Mouse (Mus musculus): ENCODE data around the gene Frmpd4. TPM values are rescaled to one million over a fixed set of nuclear protein-coding genes. Genes with fewer than 3 reads are reported as not detected.

Gene Frmpd4
- polyA plus RNA-seq, 1 experiment from 2014 or later, result 0.13 TPM

- ATAC-seq, result no peak
- 91% methylated on average over 5 of the region's 5 CpGs for WGBS
- H3K4me2 ChIP-seq (ENCODE audit: low read depth, low read length), result no peak overlapping the region
- H3K27ac ChIP-seq (ENCODE audit: low read length), result no peak overlapping the region
- H3K36me3 ChIP-seq (ENCODE audit: control insufficient read depth, insufficient read depth, low read length), result no peaks in the 10 kb centered on the region
- H3K9me3 ChIP-seq (ENCODE audit: control insufficient read depth, low read length), result no peaks in the 10 kb centered on the region
- H3K4me1 ChIP-seq (ENCODE audit: control insufficient read depth, insufficient read depth, low read length), result no peaks in the 10 kb centered on the region
- H3K4me3 ChIP-seq (ENCODE audit: low read length), result no peak overlapping the region
- H3K9ac ChIP-seq (ENCODE audit: low read depth, low read length), result no peak overlapping the region
- 0 out of 2 replicates have a peak, but pooled peaks cover 2% of the 10 kb centered on the region for H3K27me3 ChIP-seq (replicated peaks; ENCODE audit: control insufficient read depth, insufficient read depth, low read length)
Measured at GRCm38 (mm10) chrX:167808572-167808971, 768.5 kb downstream of the Frmpd4 start.

GRCm38 (mm10) chrX:167788737-167789136 lies 788.3 kb downstream of the Frmpd4 start:
- no peaks in the 10 kb centered on the region for H3K4me1 ChIP-seq (ENCODE audit: control insufficient read depth, insufficient read depth, low read length)
- H3K27me3 ChIP-seq (replicated peaks; ENCODE audit: control insufficient read depth, insufficient read depth, low read length), result peaks cover 3% of the 10 kb centered on the region
- H3K36me3 ChIP-seq (ENCODE audit: control insufficient read depth, insufficient read depth, low read length), result no peaks in the 10 kb centered on the region
- ATAC-seq, result no peak
- no peak overlapping the region for H3K27ac ChIP-seq (ENCODE audit: low read length)
- no peak overlapping the region for H3K9ac ChIP-seq (ENCODE audit: low read depth, low read length)
- no peak overlapping the region for H3K4me3 ChIP-seq (ENCODE audit: low read length)
- WGBS, result 71% methylated on average over 2 of the region's 2 CpGs
- H3K9me3 ChIP-seq (ENCODE audit: control insufficient read depth, low read length), result no peaks in the 10 kb centered on the region
- H3K4me2 ChIP-seq (ENCODE audit: low read depth, low read length), result no peak overlapping the region

GRCm38 (mm10) chrX:167783526-167783925 lies 793.5 kb downstream of the Frmpd4 start:
- Histone ChIP-seq H3K36me3 (ENCODE audit: control insufficient read depth, insufficient read depth, low read length) (no peaks in the 10 kb centered on the region), H3K4me2 (ENCODE audit: low read depth, low read length) (no peak overlapping the region), H3K9me3 (ENCODE audit: control insufficient read depth, low read length) (no peaks in the 10 kb centered on the region), H3K9ac (ENCODE audit: low read depth, low read length) (no peak overlapping the region), H3K27ac (ENCODE audit: low read length) (no peak overlapping the region), H3K4me1 (ENCODE audit: control insufficient read depth, insufficient read depth, low read length) (no peaks in the 10 kb centered on the region), H3K27me3 (replicated peaks; ENCODE audit: control insufficient read depth, insufficient read depth, low read length) (no peaks in the 10 kb centered on the region), H3K4me3 (ENCODE audit: low read length) (no peak overlapping the region)
- no peak for ATAC-seq

- no peaks in the 10 kb centered on the region; the same call in 1 of the 2 replicates for H3K27me3 ChIP-seq (replicated peaks; ENCODE audit: control insufficient read depth, insufficient read depth, low read length)
- H3K4me1 ChIP-seq (ENCODE audit: control insufficient read depth, insufficient read depth, low read length), result no peaks in the 10 kb centered on the region
- H3K36me3 ChIP-seq (ENCODE audit: control insufficient read depth, insufficient read depth, low read length), result no peaks in the 10 kb centered on the region
- peak; percentile 82 for ATAC-seq
- WGBS, result 65% methylated on average over 3 of the region's 3 CpGs
- no peak overlapping the region for H3K9ac ChIP-seq (ENCODE audit: low read depth, low read length)
- H3K4me2 ChIP-seq (ENCODE audit: low read depth, low read length), result no peak overlapping the region
- no peak overlapping the region for H3K4me3 ChIP-seq (ENCODE audit: low read length)
- no peaks in the 10 kb centered on the region for H3K9me3 ChIP-seq (ENCODE audit: control insufficient read depth, low read length)
- H3K27ac ChIP-seq (ENCODE audit: low read length), result no peak overlapping the region
Measured at GRCm38 (mm10) chrX:167719564-167719981, 857.5 kb downstream of the Frmpd4 start.

GRCm38 (mm10) chrX:167719092-167719491 lies 857.9 kb downstream of the Frmpd4 start:
- no peak overlapping the region for H3K4me2 ChIP-seq (ENCODE audit: low read depth, low read length)
- H3K9me3 ChIP-seq (ENCODE audit: control insufficient read depth, low read length), result no peaks in the 10 kb centered on the region
- H3K36me3 ChIP-seq (ENCODE audit: control insufficient read depth, insufficient read depth, low read length), result no peaks in the 10 kb centered on the region
- 83% methylated on average over 1 of the region's 1 CpGs for WGBS
- no peaks in the 10 kb centered on the region for H3K4me1 ChIP-seq (ENCODE audit: control insufficient read depth, insufficient read depth, low read length)
- no peak overlapping the region for H3K9ac ChIP-seq (ENCODE audit: low read depth, low read length)
- ATAC-seq, result 0 out of 2 replicates have a peak, but pooled peaks have one; percentile 13
- H3K27me3 ChIP-seq (replicated peaks; ENCODE audit: control insufficient read depth, insufficient read depth, low read length), result no peaks in the 10 kb centered on the region
- no peak overlapping the region for H3K4me3 ChIP-seq (ENCODE audit: low read length)
- H3K27ac ChIP-seq (ENCODE audit: low read length), result no peak overlapping the region

- ATAC-seq, result no peak
- 43% methylated on average over 5 of the region's 5 CpGs for WGBS
Measured at GRCm38 (mm10) chrX:167654806-167655495, 922.1 kb downstream of the Frmpd4 start.

GRCm38 (mm10) chrX:167654249-167654648 lies 922.8 kb downstream of the Frmpd4 start:
- no peak overlapping the region for H3K9ac ChIP-seq (ENCODE audit: low read depth, low read length)
- H3K36me3 ChIP-seq (ENCODE audit: control insufficient read depth, insufficient read depth, low read length), result no peaks in the 10 kb centered on the region
- no peak overlapping the region for H3K27ac ChIP-seq (ENCODE audit: low read length)
- no peak for ATAC-seq
- H3K9me3 ChIP-seq (ENCODE audit: control insufficient read depth, low read length), result no peaks in the 10 kb centered on the region
- H3K4me3 ChIP-seq (ENCODE audit: low read length), result no peak overlapping the region
- 0 out of 2 replicates have a peak, but pooled peaks cover 6% of the 10 kb centered on the region for H3K27me3 ChIP-seq (replicated peaks; ENCODE audit: control insufficient read depth, insufficient read depth, low read length)
- 80% methylated on average over 8 of the region's 8 CpGs for WGBS
- no peaks in the 10 kb centered on the region for H3K4me1 ChIP-seq (ENCODE audit: control insufficient read depth, insufficient read depth, low read length)
- no peak overlapping the region for H3K4me2 ChIP-seq (ENCODE audit: low read depth, low read length)

More at GRCm38 (mm10) chrX:167654806-167655495, 922.1 kb downstream of the Frmpd4 start:
- H3K4me1 ChIP-seq (ENCODE audit: control insufficient read depth, insufficient read depth, low read length), result no peaks in the 10 kb centered on the region
- H3K36me3 ChIP-seq (ENCODE audit: control insufficient read depth, insufficient read depth, low read length), result no peaks in the 10 kb centered on the region
- no peak overlapping the region for H3K27ac ChIP-seq (ENCODE audit: low read length)
- H3K9me3 ChIP-seq (ENCODE audit: control insufficient read depth, low read length), result no peaks in the 10 kb centered on the region
- H3K27me3 ChIP-seq (replicated peaks; ENCODE audit: control insufficient read depth, insufficient read depth, low read length), result 0 out of 2 replicates have a peak, but pooled peaks cover 6% of the 10 kb centered on the region
- no peak overlapping the region for H3K9ac ChIP-seq (ENCODE audit: low read depth, low read length)
- no peak overlapping the region for H3K4me3 ChIP-seq (ENCODE audit: low read length)
- no peak overlapping the region for H3K4me2 ChIP-seq (ENCODE audit: low read depth, low read length)

GRCm38 (mm10) chrX:167597639-167598217 lies 979.3 kb downstream of the Frmpd4 start:
- H3K9ac ChIP-seq (ENCODE audit: low read depth, low read length), result no peak overlapping the region
- H3K4me1 ChIP-seq (ENCODE audit: control insufficient read depth, insufficient read depth, low read length), result no peaks in the 10 kb centered on the region
- no peak for ATAC-seq
- no peaks in the 10 kb centered on the region for H3K36me3 ChIP-seq (ENCODE audit: control insufficient read depth, insufficient read depth, low read length)
- H3K27me3 ChIP-seq (replicated peaks; ENCODE audit: control insufficient read depth, insufficient read depth, low read length), result no peaks in the 10 kb centered on the region
- no peaks in the 10 kb centered on the region for H3K9me3 ChIP-seq (ENCODE audit: control insufficient read depth, low read length)
- H3K4me3 ChIP-seq (ENCODE audit: low read length), result no peak overlapping the region
- no peak overlapping the region for H3K27ac ChIP-seq (ENCODE audit: low read length)
- no peak overlapping the region for H3K4me2 ChIP-seq (ENCODE audit: low read depth, low read length)

GRCm38 (mm10) chrX:167552827-167553226 lies 1024.2 kb downstream of the Frmpd4 start:
- H3K27me3 ChIP-seq (replicated peaks; ENCODE audit: control insufficient read depth, insufficient read depth, low read length), result no peaks in the 10 kb centered on the region; the same call in 1 of the 2 replicates
- H3K4me2 ChIP-seq (ENCODE audit: low read depth, low read length), result no peak overlapping the region
- H3K4me3 ChIP-seq (ENCODE audit: low read length), result no peak overlapping the region
- no peaks in the 10 kb centered on the region for H3K4me1 ChIP-seq (ENCODE audit: control insufficient read depth, insufficient read depth, low read length)
- H3K27ac ChIP-seq (ENCODE audit: low read length), result no peak overlapping the region
- no peaks in the 10 kb centered on the region for H3K9me3 ChIP-seq (ENCODE audit: control insufficient read depth, low read length)
- no peak for ATAC-seq
- WGBS, result 80% methylated on average over 3 of the region's 3 CpGs
- no peaks in the 10 kb centered on the region for H3K36me3 ChIP-seq (ENCODE audit: control insufficient read depth, insufficient read depth, low read length)
- H3K9ac ChIP-seq (ENCODE audit: low read depth, low read length), result no peak overlapping the region

Data from intestine, embryonic 16.5 days (tissue).